Mouse (Mus musculus) gastrocnemius, postnatal 10 days (tissue): ENCODE results near the gene Ucn2. TPM values are rescaled to one million over a fixed set of nuclear protein-coding genes. Genes with fewer than 3 reads are reported as not detected.

Experiments used
- DNase-seq: peaks from one replicate; pipeline ENCODE4 v3.0.0; 2021; ENCODE audit warnings: mixed read lengths
- microRNA-seq, 2 experiments: library from miRNA; unstranded; fragments of <30 nt; microRNA quantifications; one replicate each; pipeline ENCODE4 v1.2.0; 2021
- total RNA-seq, 2 experiments: library from RNA; stranded (reverse); gene quantifications; 2 replicates each; pipeline ENCODE4 v1.2.3; 2021

Ucn2 gene
- total RNA-seq, 2 experiments from 2014 or later = 0.82 to 1.2 TPM

GRCm38 (mm10) chr9:109031686-109032085 is 45.9 kb downstream of the Ucn2 start:
- no peak for DNase-seq

GRCm38 (mm10) chr9:109032435-109032834 is 46.6 kb downstream of the Ucn2 start:
- DNase-seq = no peak

Small RNA genes lying within 50 kb of the gene (microRNA-seq; reads per million reads assigned to microRNA genes)
- 0 reads per million in 2 experiments for gene Mir711

Other genes starting within 250 kb of the Ucn2 start
- 10 to 100 TPM; 30.6 to 39.6 TPM for gene Ip6k2, start 202.2 kb upstream of the Ucn2 start, total RNA-seq
- 1 to 10 TPM; 5.3 to 6.3 TPM for gene Nckipsd, start 177.6 kb upstream of the Ucn2 start, total RNA-seq
- under 1 TPM; 0.14 to 0.54 TPM for gene Celsr3, start 159.7 kb upstream of the Ucn2 start, total RNA-seq
- gene Slc26a6, start 132.7 kb upstream of the Ucn2 start, total RNA-seq = 10 to 100 TPM; 10.8 to 12.9 TPM
- not detected for gene Tmem89, start 71.4 kb upstream of the Ucn2 start, total RNA-seq
- 100 to 1,000 TPM; 676 to 836 TPM for gene Uqcrc1, start 49.4 kb upstream of the Ucn2 start, total RNA-seq
- 1 to 10 TPM; 5.4 to 6.9 TPM for gene Col7a1, start 32.4 kb upstream of the Ucn2 start, total RNA-seq
- 10 to 100 TPM; 26.9 TPM for gene Pfkfb4, start 5.8 kb downstream of the Ucn2 start, total RNA-seq
- 10 to 100 TPM; 30.9 to 39.2 TPM for gene Shisa5, start 52.6 kb downstream of the Ucn2 start, total RNA-seq
- 10 to 100 TPM; 10.8 to 11.4 TPM for gene Trex1, start 73.7 kb downstream of the Ucn2 start, total RNA-seq
- 10 to 100 TPM in 1 of 2 experiments, 1 to 10 TPM in 1; 7.6 to 11.6 TPM for gene Atrip, start 88.1 kb downstream of the Ucn2 start, total RNA-seq
- gene Ccdc51, start 96.5 kb downstream of the Ucn2 start, total RNA-seq = 1 to 10 TPM; 7.1 to 7.6 TPM
- gene Tma7, start 96.6 kb downstream of the Ucn2 start, total RNA-seq = 100 to 1,000 TPM; 213 to 219 TPM
- gene Plxnb1, start 109.4 kb downstream of the Ucn2 start, total RNA-seq = 1 to 10 TPM; 3.5 to 6.2 TPM
- gene Fbxw21, start 176.0 kb downstream of the Ucn2 start, total RNA-seq = not detected
- gene Fbxw13, start 210.0 kb downstream of the Ucn2 start, total RNA-seq = not detected
- gene Fbxw20, start 248.7 kb downstream of the Ucn2 start, total RNA-seq = not detected